Mouse (Mus musculus) cerebellum, adult 8-10 months (tissue): ENCODE results near the gene Arhgef28.
A peak's percentile ranks its signal among the peaks of the same experiment; 100 is the strongest.

Source experiments
- DNase-seq: peaks from one replicate; pipeline ENCODE4 v3.0.0; 2022

Gene Arhgef28

GRCm38 (mm10) chr13:97954051-97954450, 252.2 kb downstream of the Arhgef28 start:
- no peak for DNase-seq

- DNase-seq: no peak
Measured at GRCm38 (mm10) chr13:97953526-97953925, 252.7 kb downstream of the Arhgef28 start.

- DNase-seq: no peak
Measured at GRCm38 (mm10) chr13:97948856-97949255, 257.4 kb downstream of the Arhgef28 start.

DNA sequence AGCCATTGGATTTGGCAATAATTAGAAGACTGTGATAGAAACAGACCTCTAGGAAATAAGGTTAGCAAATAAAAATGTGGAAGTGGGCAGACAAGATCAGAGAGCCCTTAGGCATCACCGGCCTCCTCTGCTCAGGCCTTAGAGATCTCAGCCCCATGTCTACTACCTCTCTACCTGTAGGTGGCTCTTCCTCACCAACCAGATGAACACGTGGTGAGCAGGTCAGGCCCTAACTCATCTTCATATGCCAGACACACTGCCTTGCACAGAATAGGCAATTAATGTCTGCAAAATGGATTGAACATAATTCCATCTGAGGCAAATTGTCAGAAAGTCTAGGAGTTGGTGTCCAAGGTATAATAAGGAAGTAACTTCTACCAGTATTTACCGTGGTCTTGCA, 258.6 kb downstream of the Arhgef28 start:
- DNase-seq: no peak

DNA sequence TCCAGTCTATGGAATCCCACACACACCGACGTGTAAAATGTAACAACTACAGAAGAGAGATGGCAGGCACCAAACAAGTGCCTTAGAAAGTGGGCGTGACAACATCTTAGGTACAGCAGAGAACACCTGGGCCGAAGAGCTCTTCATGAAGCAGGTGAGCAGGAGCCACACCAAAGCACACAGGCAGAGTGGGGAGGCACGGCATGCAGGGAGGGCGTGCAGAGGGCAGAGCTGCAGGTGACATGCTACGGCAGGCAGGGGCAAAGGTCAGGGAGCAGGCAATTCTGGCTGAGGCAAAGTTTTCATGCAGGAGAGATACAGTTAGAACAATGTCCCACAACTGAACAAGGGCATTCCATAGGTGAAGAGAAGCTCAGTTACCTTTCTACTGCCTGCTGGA, 259.8 kb downstream of the Arhgef28 start:
- DNase-seq: no peak

DNA sequence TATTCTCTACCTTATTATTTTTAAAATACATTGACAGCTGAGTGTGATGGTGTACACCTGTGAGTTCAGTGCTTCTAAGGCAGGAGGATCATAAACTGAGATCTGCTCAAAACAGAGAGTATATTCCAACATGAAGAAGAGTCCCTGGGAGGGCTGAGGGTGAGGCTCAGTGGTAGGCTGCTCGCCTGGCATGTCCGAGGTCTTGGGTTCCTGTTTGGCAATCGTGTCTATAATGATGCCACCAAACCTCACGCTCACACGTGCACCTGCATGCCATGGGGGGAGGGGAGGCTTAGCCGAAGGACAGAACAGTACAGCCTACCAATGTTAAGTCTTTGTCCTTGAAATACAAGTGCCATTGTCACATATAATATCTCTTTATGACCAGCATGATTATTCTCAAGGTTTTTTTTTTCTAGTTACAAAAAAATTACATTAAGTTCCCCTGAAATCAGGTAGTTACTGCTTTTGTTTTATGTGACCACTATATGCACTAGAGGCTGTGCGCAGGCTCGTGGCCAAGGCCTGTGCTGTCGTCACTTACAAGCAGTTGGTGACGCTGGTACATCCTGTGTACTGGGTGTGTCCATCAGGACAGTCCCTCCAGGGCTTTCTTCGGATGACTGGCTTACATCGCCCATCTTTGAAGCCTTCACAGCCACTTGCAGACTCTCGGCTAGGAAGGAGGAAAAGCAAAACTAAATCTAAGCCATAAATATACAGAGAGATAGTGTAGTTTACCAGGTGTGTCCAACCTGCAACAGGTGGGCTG, 264.1 kb downstream of the Arhgef28 start:
- DNase-seq: no peak

GRCm38 (mm10) chr13:97941099-97941498, 265.1 kb downstream of the Arhgef28 start:
- no peak for DNase-seq

DNA sequence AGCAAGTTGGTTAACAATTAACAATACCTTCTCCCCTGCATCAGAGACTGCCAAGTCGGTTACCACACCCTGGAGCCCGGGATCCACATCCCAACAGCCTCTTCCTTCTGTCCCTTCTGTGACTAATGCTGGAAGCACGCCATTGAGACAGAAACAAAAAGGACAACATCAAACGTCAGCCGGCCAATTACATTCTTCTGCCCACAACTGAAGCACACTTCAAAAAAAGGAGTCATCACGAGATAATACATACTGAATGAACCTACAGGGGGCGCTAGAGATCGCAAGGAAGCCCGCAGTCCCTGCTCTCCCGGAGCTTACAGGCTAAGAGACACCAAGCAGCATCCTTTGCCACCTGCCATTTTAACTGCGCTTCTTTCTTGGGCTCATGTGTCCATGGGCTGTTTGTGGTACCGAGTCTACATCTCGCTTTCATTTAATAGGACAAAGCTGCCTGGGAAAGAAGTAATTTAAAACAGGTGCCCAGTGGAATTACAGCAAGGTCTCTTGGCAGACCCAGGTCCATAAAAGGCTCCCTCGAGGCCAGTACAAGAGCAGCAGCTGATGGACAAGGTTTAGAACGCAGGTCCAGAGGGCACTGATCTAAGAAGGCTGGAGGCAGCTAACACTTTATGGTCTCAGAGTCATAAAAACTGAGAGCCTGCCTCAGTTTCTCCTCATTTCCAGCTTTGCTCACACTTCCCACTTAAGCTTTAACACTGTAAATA, 266.6 kb downstream of the Arhgef28 start:
- DNase-seq: peak; percentile 2

DNA sequence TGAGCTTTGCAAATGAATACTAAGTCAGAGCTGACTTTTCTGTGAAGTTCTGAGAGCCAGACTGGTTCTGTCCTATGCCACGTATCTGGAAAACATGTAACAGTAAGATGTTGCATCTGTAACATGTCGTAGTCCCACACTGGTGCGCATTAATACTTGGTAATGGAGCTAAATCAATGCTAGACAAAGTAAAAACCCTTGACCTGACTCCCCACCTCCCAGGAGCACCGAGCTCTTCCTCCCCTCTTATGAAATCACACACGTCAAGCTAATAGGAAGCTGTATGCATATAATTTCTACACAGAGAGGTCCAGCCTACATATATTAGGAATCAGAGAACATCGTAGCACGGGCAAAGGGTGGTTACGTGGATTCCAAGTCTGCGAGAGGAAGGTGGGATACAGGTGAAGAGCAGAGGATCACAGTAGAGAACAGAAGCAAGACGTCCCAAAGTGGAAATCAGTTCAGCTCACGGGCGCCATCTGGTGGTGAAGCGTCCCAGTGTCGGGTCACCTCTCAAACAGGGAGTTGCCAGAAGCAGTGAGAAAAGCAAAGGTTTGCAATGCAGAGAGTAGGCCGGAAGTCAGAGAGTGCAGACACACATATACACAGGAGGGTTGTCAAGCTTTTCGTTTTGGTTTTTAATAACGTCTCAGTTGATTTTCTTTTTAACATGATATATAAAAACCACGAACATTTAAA, 267.5 kb downstream of the Arhgef28 start:
- DNase-seq: peak; percentile 81

DNA sequence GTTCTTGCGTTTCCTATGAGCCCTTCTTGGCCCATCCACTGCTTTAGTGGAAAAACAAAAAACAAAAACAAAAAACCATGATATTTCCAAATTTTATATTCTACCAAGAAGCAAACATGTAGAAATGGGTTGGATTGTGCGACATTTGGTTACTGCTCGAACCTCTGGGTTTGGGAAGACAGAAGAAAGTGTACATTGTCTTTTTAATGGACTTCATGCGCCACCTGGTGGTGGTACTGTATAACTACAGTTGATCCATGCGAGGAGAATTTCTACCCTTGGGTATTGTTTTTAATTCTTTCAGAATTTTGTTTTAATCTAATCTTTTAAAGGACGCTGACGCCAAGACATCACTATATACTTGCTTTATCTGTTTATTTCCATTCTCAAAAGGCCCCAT, 268.3 kb downstream of the Arhgef28 start:
- DNase-seq: peak; percentile 45

DNA sequence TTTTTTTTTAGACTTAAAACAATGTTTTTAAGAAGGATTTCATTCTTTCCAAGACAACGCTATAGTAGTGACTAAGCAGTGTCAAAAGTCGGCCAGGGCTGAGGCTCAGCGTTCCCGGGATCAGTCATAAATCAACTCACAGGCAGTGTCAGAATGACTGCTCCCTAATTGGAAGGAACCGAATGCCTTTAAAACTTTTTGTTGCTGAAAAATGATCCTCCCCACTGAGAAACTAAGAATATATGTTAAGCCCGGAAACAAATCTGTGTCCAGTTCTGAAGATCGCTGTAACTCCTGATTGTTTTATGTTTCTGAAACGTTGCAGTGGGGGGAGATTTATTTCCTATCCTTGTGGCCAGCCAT, 278.1 kb downstream of the Arhgef28 start:
- no peak for DNase-seq

- DNase-seq: no peak
Measured at GRCm38 (mm10) chr13:97927376-97928134, 278.7 kb downstream of the Arhgef28 start.

GRCm38 (mm10) chr13:97926371-97926770, 279.9 kb downstream of the Arhgef28 start:
- DNase-seq: no peak

DNA sequence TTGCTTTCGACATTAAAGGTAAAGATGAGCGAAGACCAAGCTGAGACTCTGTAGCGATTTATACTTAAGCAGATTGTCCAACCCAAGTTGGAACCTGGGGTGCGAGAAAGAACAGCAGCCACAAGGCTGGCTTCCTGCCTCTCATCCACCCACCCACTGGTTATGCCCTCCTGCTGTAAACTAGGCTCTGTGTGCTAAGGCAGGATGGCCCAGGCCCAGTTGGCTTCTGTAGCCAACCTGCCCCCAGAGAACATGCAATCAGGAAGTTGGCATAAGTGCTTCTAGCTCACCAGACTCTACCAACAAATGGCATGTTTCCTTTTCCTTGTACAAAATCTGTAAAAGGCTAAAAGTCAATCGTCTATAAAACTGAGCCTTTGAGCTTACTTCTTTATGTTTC, 283.2 kb downstream of the Arhgef28 start:
- no peak for DNase-seq

DNA sequence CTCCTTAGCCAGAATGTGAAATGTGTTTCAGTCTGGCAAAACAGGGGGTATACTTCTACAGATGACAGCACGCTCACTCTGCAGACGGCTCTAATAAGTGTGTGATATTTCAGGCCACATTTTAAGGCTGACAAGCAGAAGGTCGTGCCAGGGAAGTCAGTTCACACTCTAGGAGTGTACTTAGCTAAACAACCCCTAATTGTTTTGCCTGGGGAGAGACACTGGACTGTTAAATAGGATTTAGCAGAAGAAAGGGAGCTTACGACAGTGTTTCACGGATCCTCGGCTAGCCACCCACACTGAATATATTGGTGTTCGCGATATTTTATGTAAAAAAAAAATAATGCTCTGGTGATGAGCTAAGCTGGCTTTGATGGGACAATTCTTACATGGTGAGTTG, 286.6 kb downstream of the Arhgef28 start:
- no peak for DNase-seq

DNA sequence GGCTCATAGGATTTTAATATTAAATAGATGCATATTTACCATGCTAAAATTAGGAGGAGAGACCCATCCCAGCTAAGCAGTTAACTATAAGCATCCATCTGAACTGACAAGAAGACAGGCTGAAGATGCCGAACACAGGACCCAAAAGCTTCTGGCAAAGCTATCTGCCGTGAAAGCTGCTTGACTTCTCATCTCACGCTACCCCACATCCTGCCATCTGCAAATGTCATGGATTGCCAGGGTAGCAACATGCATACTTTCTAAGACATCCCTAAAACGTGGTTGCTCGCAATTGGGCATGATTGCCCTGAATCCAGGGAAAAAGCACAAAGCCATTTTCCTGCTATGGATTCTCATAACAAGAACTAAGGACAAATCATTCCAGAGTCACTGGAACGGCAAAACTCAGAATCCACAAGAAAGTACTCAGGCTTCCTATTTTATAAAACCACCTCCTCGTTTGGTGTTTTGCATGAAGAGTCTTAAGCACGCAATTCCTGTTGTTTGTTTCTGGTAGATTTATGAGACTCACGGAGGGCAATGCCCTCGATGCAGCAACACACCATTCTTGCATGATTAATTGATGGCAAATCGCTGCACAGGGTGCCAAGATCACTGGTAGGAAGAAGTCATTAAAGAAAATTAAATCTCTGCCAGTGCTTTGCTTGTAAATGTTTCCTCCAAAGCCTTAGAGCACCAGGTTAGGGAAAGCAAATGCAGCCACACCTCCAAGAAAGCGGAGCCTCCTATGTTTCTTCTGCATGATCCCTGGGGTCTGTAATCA, 287.9 kb downstream of the Arhgef28 start:
- DNase-seq: no peak

DNA sequence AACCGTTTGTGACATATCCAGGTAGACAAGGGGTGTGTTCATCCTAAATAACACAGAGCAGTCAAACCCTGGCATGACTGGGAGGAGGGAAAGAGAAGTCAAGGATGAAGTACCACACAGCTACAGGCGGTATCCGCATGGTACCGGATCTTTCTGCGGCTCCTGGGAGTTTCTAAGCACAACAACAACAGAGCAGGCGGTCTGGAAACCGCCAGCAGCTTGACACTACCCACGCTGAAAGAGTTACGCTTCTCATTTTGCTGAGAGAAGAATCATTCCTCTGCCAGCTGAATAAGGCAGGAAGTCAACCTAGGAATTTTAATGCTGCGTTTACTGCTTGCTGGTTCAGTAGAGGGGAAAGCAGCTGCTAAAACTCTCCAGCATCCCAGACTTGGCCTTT, 295.2 kb downstream of the Arhgef28 start:
- DNase-seq: no peak

GRCm38 (mm10) chr13:97902821-97903220, 303.4 kb downstream of the Arhgef28 start:
- no peak for DNase-seq

GRCm38 (mm10) chr13:97900380-97900758, 305.9 kb downstream of the Arhgef28 start:
- no peak for DNase-seq

- DNase-seq: no peak
Measured at GRCm38 (mm10) chr13:97899604-97900379, 306.4 kb downstream of the Arhgef28 start.

DNA sequence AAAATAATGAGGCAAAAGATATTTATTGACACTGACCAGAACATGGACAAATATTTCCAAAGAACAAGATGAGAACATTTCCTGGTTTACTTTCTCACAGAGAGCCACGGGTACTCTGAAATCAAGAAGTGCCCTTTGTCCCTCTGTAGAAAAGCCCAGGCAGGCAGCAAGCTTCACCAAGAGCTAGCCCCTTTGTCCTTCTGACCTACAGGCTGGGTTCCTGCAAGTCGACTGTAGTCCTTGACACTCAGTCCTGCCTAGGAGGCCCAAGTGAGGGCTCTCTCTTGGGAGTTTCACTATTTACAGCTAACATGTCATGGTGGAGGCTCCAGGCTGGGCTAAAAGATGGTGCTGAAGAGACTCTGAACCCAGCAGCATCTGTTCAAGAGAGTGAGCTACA, 307.6 kb downstream of the Arhgef28 start:
- DNase-seq: no peak
